8 mouse cellular contexts compared by ENCODE assay signal in genomic region chr2:163994654-163994976, GRCm38 (mm10). TPM values are rescaled to one million over a fixed set of nuclear protein-coding genes. Genes with fewer than 3 reads are reported as not detected.
DNase-seq lines count a peak whose midpoint lies in the region; ATAC-seq and TF ChIP-seq lines count a peak whose summit lies in the region.

Ywhab (plus strand) TSS chr2:163994960.

- in situ Hi-C loops in CH12.LX (cut with MboI; ENCODE audit: low pct_ligation_motif_present, low pct_unique_long_range_greater_than_20kb, low sequenced_read_pairs), result no loop called here

- no peak for ATAC-seq in neural tube, embryonic 13.5 days (ENCODE audit: low read depth)

- H3K4me2 ChIP-seq in CH12.LX (ENCODE audit: insufficient read depth, low read depth, poor library complexity, severe bottlenecking), result peak within 1 kb of the TSS; percentile 92
- peak within 1 kb of the TSS; percentile 77 for H3K4me2 ChIP-seq in neural tube, embryonic 13.5 days

- TF ChIP-seq POLR2A in CH12.LX (IDR thresholded peaks at IDR 0.05; ENCODE audit: low read depth, low read length), result no peak; the same call in 1 of the 2 replicates

- H3K9me3 ChIP-seq in CH12.LX (replicated peaks; ENCODE audit: low read length), result no peaks in the 10 kb centered on the region
- H3K9me3 ChIP-seq in erythroblast, embryonic 14.5 days (ENCODE audit: control insufficient read depth, low read length), result no peaks in the 10 kb centered on the region
- no peaks in the 10 kb centered on the region for H3K9me3 ChIP-seq in neural tube, embryonic 13.5 days

- H3K27me3 ChIP-seq in CH12.LX (replicated peaks), result peaks cover 9% of the 10 kb centered on the region
- H3K27me3 ChIP-seq in erythroblast, embryonic 14.5 days (ENCODE audit: control insufficient read depth), result no peaks in the 10 kb centered on the region
- no peaks in the 10 kb centered on the region for H3K27me3 ChIP-seq in neural tube, embryonic 13.5 days

- dilution Hi-C loops in CH12.LX (cut with MboI; ENCODE audit: extremely low pct_ligation_motif_present, extremely low pct_unique_long_range_greater_than_20kb, low sequenced_read_pairs), result no loop called here

- peak within 1 kb of the TSS; percentile 88 to 89 (median 88) for H3K4me3 ChIP-seq in CH12.LX (replicated peaks in 1 of 3; ENCODE audit: low read depth in 2 of 3, low read length in 2 of 3, poor library complexity in 1 of 3)
- H3K4me3 ChIP-seq in erythroblast, embryonic 14.5 days (replicated peaks), result peak within 1 kb of the TSS; percentile 94
- peak within 1 kb of the TSS; percentile 99 for H3K4me3 ChIP-seq in neural tube, embryonic 13.5 days

- H3K9ac ChIP-seq in CH12.LX (ENCODE audit: insufficient read depth, low read depth), result peak within 1 kb of the TSS; percentile 95
- peak within 1 kb of the TSS; percentile 97 for H3K9ac ChIP-seq in neural tube, embryonic 13.5 days

- intact Hi-C loops in heart, postnatal 14 days (cut with DNase I), result no loop called here
- intact Hi-C loops in left cerebral cortex, postnatal 4 days (cut with DNase I), result no loop called here

- peak; percentile 88 for DNase-seq in cerebellum, adult 8-10 months
- no peak for DNase-seq in cerebellum, postnatal 10 days
- DNase-seq in CH12.LX (ENCODE audit: extremely low read depth), result no peak
- no peak for DNase-seq in heart, postnatal 14 days
- DNase-seq in left cerebral cortex, postnatal 4 days, result no peak
- no peak for DNase-seq in frontal cortex, postnatal 25 days (ENCODE audit: low spot score in 2 of 2)

- WGBS in neural tube, embryonic 13.5 days, result under 1% methylated on average over 14 of the region's 14 CpGs

- peaks cover 8 to 28% of the 10 kb centered on the region in 2 experiments for H3K36me3 ChIP-seq in CH12.LX (replicated peaks in 1 of 2; ENCODE audit: control insufficient read depth in 1 of 2, insufficient read depth in 1 of 2, low read length in 1 of 2)
- peaks cover 25% of the 10 kb centered on the region for H3K36me3 ChIP-seq in erythroblast, embryonic 14.5 days (ENCODE audit: control insufficient read depth)
- H3K36me3 ChIP-seq in neural tube, embryonic 13.5 days, result peaks cover 5% of the 10 kb centered on the region; the same call in 1 of the 2 replicates

- no peak for TF ChIP-seq EP300 in CH12.LX (IDR thresholded peaks at IDR 0.05; ENCODE audit: low read length)

- TF ChIP-seq RAD21 in CH12.LX (IDR thresholded peaks at IDR 0.05; ENCODE audit: low read depth, low read length), result no peak

- H3K79me2 ChIP-seq in CH12.LX (replicated peaks; ENCODE audit: control insufficient read depth, extremely low read depth, insufficient read depth, poor library complexity, severe bottlenecking), result peaks cover 36% of the 10 kb centered on the region

- peak within 1 kb of the TSS; percentile 86 for H3K27ac ChIP-seq in CH12.LX (ENCODE audit: insufficient read depth, low read depth)
- H3K27ac ChIP-seq in neural tube, embryonic 13.5 days (replicated peaks), result peak within 1 kb of the TSS; percentile 96

- peaks cover 6 to 22% of the 10 kb centered on the region in 2 experiments for H3K4me1 ChIP-seq in CH12.LX (ENCODE audit: control insufficient read depth in 1 of 2, insufficient read depth in 2 of 2)
- peaks cover 36% of the 10 kb centered on the region for H3K4me1 ChIP-seq in erythroblast, embryonic 14.5 days (ENCODE audit: control insufficient read depth)
- peaks cover 48% of the 10 kb centered on the region for H3K4me1 ChIP-seq in neural tube, embryonic 13.5 days (replicated peaks)

- TF ChIP-seq CTCF in CH12.LX (conservative IDR thresholded peaks at IDR 0.05 in 1 of 2, IDR thresholded peaks at IDR 0.05 in 1 of 2; ENCODE audit: low read depth in 2 of 2, low read length in 2 of 2), result no peak

TF ChIP-seq in CH12.LX, 34 proteins besides CTCF, POLR2A, EP300 and RAD21:
- TF ChIP-seq JUND (conservative IDR thresholded peaks at IDR 0.05; ENCODE audit: low read depth, low read length) (no peak), PAX5 (IDR thresholded peaks at IDR 0.05; ENCODE audit: low read length) (no peak), MXI1 (IDR thresholded peaks at IDR 0.05; ENCODE audit: low read depth, low read length) (no peak), CHD2 (IDR thresholded peaks at IDR 0.05; ENCODE audit: low read length) (no peak), NELFE (IDR thresholded peaks at IDR 0.05; ENCODE audit: low read depth, low read length) (no peak), MAX (IDR thresholded peaks at IDR 0.05; ENCODE audit: low read length) (no peak), USF1 (IDR thresholded peaks at IDR 0.05; ENCODE audit: low read depth, low read length) (no peak), CHD1 (IDR thresholded peaks at IDR 0.05; ENCODE audit: low read depth, low read length) (no peak), UBTF (IDR thresholded peaks at IDR 0.05; ENCODE audit: low read depth, low read length) (no peak), ZC3H11A (IDR thresholded peaks at IDR 0.05; ENCODE audit: low read depth, low read length) (no peak), ETS1 (conservative IDR thresholded peaks at IDR 0.05; ENCODE audit: low read depth, low read length) (no peak), KAT2A (IDR thresholded peaks at IDR 0.05; ENCODE audit: insufficient replicate concordance, low read length) (no peak)

RNA-seq across cellular contexts. Expression of gene Ywhab, which starts in this region (rescaled TPM):
- 41.6 and 51.7 TPM in 2 replicates for total RNA-seq in CH12.LX (2012; rRNA removed)
- total RNA-seq in CH12.LX (2014; rRNA removed), result 57.1 and 59.8 TPM in 2 replicates
- 157 and 159 TPM in 2 replicates for polyA plus RNA-seq in CH12.LX (2012; ENCODE audit: insufficient read length, low read depth)
- polyA plus RNA-seq in erythroblast, embryonic 14.5 days (2012), result 3.1 and 3.7 TPM in 2 replicates
- total RNA-seq in heart, postnatal 14 days (2021), result 10 to 100 TPM; 93.5 to 98.0 TPM
- total RNA-seq in left cerebral cortex, postnatal 4 days (2021), result 100 to 1,000 TPM; 454 to 464 TPM
- polyA plus RNA-seq in neural tube, embryonic 13.5 days (2015; fragmentation: Nextera tagmentation; extraction: Ambion mirVana), result 455 and 477 TPM in 2 replicates

Comparison
In these comparisons a context has a peak if more than half of its experiments do, and no peak if none do; other contexts are left out.
1. RNA of gene Ywhab (total RNA-seq): 454 to 464 TPM in left cerebral cortex, postnatal 4 days; 93.5 to 98.0 TPM in heart, postnatal 14 days and 41.6 to 59.8 TPM in CH12.LX; every median in the first group is over 4 times any median in the second.
2. RNA of gene Ywhab (polyA plus RNA-seq): 455 to 477 TPM in neural tube, embryonic 13.5 days and 157 to 159 TPM in CH12.LX; 3.1 to 3.7 TPM in erythroblast, embryonic 14.5 days; every median in the first group is over 10 times any median in the second.
3. Peak in every context shown above with its lines, with median percentiles within 50 percentile points of each other: H3K4me3 ChIP-seq.